Mouse (Mus musculus): ENCODE results near the gene Psmd8. TPM values are rescaled to one million over a fixed set of nuclear protein-coding genes. Genes with fewer than 3 reads are reported as not detected.
"Not testable (repeated sequence)": the region's sequence is repeated elsewhere in the genome, so short reads cannot be mapped to it uniquely, and the experiment has no call there.

Gene Psmd8
- polyA plus RNA-seq, 1 experiment = 178 TPM

- no peaks in the 10 kb centered on the region for H3K36me3 ChIP-seq (ENCODE audit: control insufficient read depth, insufficient read depth, low read length)
- H3K27me3 ChIP-seq (replicated peaks; ENCODE audit: control insufficient read depth, insufficient read depth, low read length) = no peaks in the 10 kb centered on the region
- H3K27ac ChIP-seq (ENCODE audit: insufficient read depth, low read depth, low read length) = no peak overlapping the region
- WGBS = 86% methylated on average over 7 of the region's 7 CpGs
- no peaks in the 10 kb centered on the region for H3K4me1 ChIP-seq (ENCODE audit: control insufficient read depth, insufficient read depth, low read length)
- TF ChIP-seq CTCF (conservative IDR thresholded peaks at IDR 0.05; ENCODE audit: insufficient read depth, insufficient read length, low read depth, low read length) = no peak
- H3K4me3 ChIP-seq (ENCODE audit: insufficient read depth, low read depth, low read length) = no peak overlapping the region
- DNase-seq = no peak
Observed at GRCm38 (mm10) chr7:29146625-29147367, 33.7 kb downstream of the Psmd8 start.

DNA sequence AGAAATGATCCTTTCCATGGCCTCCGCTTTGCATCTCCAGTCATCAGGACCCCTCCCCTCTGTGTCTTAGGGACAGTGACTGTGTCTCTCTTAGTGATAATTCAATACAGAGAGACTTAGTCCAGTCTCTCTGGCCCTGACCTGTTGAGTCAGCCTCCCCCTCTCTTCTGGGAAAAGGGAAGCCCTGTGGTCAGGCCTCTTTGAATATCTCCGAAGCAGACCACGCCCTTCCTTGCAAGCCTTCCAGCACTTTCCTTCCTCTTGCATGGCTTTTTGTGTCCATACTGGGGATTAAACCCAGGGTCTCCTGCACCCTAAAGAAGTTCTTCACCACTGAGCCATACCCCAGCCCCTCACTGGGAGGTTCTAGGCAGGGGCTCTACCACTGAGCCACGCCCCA, 36.5 kb downstream of the Psmd8 start:
- DNase-seq = no peak
- no peak for TF ChIP-seq POLR2A (IDR thresholded peaks at IDR 0.05; ENCODE audit: low read depth, low read length)
- no peak for TF ChIP-seq CTCF (conservative IDR thresholded peaks at IDR 0.05; ENCODE audit: insufficient read depth, insufficient read length, low read depth, low read length)
- H3K4me1 ChIP-seq (ENCODE audit: control insufficient read depth, insufficient read depth, low read length) = no peaks in the 10 kb centered on the region
- H3K27ac ChIP-seq (ENCODE audit: insufficient read depth, low read depth, low read length) = no peak overlapping the region
- H3K27me3 ChIP-seq (replicated peaks; ENCODE audit: control insufficient read depth, insufficient read depth, low read length) = no peaks in the 10 kb centered on the region
- 83% methylated on average over 4 of the region's 4 CpGs for WGBS
- H3K4me3 ChIP-seq (ENCODE audit: insufficient read depth, low read depth, low read length) = no peak overlapping the region
- no peaks in the 10 kb centered on the region for H3K36me3 ChIP-seq (ENCODE audit: control insufficient read depth, insufficient read depth, low read length)

DNA sequence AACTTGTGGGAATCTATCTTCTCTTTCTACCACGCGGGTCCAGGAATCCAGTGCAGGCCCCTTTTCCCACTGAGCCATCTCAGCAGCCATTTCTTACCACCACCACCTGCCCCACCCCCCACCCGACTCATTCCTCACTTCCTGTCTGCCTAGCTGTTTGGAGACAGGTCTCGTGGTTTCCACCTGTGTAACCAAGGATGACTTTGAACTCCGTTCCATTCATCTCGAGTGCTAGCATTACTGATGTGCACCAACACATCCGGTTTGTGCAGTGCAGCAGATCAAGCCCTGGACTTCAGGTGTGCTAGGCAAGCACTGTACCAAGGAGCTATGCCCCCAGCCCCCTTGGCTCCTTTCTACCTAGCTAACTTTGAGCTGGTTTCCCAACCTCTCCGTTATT, 39.1 kb downstream of the Psmd8 start:
- no peaks in the 10 kb centered on the region for H3K27me3 ChIP-seq (replicated peaks; ENCODE audit: control insufficient read depth, insufficient read depth, low read length)
- DNase-seq = no peak
- H3K27ac ChIP-seq (ENCODE audit: insufficient read depth, low read depth, low read length) = no peak overlapping the region
- no peak for TF ChIP-seq POLR2A (IDR thresholded peaks at IDR 0.05; ENCODE audit: low read depth, low read length)
- no peak for TF ChIP-seq CTCF (conservative IDR thresholded peaks at IDR 0.05; ENCODE audit: insufficient read depth, insufficient read length, low read depth, low read length)
- 74% methylated on average over 8 of the region's 8 CpGs for WGBS
- no peaks in the 10 kb centered on the region for H3K4me1 ChIP-seq (ENCODE audit: control insufficient read depth, insufficient read depth, low read length)
- H3K4me3 ChIP-seq (ENCODE audit: insufficient read depth, low read depth, low read length) = no peak overlapping the region
- H3K36me3 ChIP-seq (ENCODE audit: control insufficient read depth, insufficient read depth, low read length) = no peaks in the 10 kb centered on the region

DNA sequence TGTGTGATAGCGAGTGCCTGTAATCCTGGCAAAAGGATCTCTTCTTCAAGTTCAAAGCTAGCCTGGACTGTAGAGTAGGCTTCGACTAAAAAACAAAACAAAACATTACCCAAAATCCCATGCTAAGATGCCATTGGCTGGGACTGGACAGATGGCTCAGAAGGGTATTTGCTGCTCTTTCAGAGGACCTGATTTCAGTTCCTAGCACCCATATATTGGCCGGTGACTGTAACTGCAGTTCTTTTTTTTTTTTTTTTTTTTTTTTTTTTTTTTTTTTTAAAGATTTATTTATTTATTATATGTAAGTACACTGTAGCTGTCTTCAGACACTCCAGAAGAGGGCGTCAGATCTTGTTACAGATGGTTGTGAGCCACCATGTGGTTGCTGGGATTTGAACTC, 41.3 kb downstream of the Psmd8 start:
- not testable (repeated sequence) for H3K4me3 ChIP-seq (ENCODE audit: insufficient read depth, low read depth, low read length); DNase-seq; H3K27ac ChIP-seq (ENCODE audit: insufficient read depth, low read depth, low read length); H3K27me3 ChIP-seq (replicated peaks; ENCODE audit: control insufficient read depth, insufficient read depth, low read length); H3K4me1 ChIP-seq (ENCODE audit: control insufficient read depth, insufficient read depth, low read length); H3K36me3 ChIP-seq (ENCODE audit: control insufficient read depth, insufficient read depth, low read length)
- WGBS = 93% methylated on average over 3 of the region's 4 CpGs

GRCm38 (mm10) chr7:29137429-29137828, 43.1 kb downstream of the Psmd8 start:
- no peak for TF ChIP-seq POLR2A (IDR thresholded peaks at IDR 0.05; ENCODE audit: low read depth, low read length)
- Histone ChIP-seq H3K36me3 (ENCODE audit: control insufficient read depth, insufficient read depth, low read length) (no peaks in the 10 kb centered on the region), H3K27ac (ENCODE audit: insufficient read depth, low read depth, low read length) (no peak overlapping the region), H3K4me3 (ENCODE audit: insufficient read depth, low read depth, low read length) (no peak overlapping the region), H3K27me3 (replicated peaks; ENCODE audit: control insufficient read depth, insufficient read depth, low read length) (no peaks in the 10 kb centered on the region; the same call in 1 of the 2 replicates), H3K4me1 (ENCODE audit: control insufficient read depth, insufficient read depth, low read length) (no peaks in the 10 kb centered on the region)
- DNase-seq = no peak
- WGBS = 51% methylated on average over 16 of the region's 16 CpGs

DNA sequence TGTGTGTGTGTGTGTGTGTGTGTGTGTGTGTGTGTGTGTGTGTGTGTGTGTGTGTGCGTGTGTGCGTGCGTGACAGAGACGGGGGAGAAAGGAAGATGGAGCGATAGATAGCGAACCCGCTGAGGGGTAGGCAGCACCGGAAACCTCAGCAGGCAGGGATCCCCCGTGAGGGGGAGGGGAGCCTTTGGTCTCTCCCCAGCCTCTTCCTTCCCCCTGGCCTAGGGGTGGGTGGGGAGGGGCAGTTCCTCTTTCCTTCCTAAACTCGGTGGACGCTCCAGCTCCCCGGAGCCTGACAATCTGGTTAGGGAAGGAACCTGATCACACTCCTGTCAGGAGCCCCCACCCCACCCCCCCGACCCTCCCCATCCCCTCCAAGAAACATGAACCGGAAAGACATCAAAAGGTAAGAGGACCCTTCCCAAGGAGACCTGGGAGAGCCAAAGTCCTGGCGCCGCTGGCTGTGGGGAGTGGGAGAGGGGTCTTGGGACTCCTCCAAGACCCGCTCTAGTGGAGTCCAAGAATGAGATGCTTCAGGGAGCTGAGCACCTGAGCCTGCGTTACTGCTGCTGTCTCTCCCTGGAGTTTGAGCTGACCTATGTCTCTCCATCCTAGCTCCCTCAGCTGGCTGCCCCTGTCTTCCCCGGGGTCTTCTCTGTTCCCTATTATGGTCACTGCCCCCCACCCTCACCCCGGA, 45.7 kb downstream of the Psmd8 start, which contains the start of gene Rasgrp4:
Gene Rasgrp4 (plus strand): TSS at position 159 of the 694 bp plus-strand sequence.
- Histone ChIP-seq H3K27ac (ENCODE audit: insufficient read depth, low read depth, low read length) (no peak within 1 kb of the TSS), H3K27me3 (replicated peaks; ENCODE audit: control insufficient read depth, insufficient read depth, low read length) (no peaks in the 10 kb centered on the region; the same call in 1 of the 2 replicates), H3K4me3 (ENCODE audit: insufficient read depth, low read depth, low read length) (peak within 1 kb of the TSS; percentile 13; the same call in 1 of the 2 replicates), H3K36me3 (ENCODE audit: control insufficient read depth, insufficient read depth, low read length) (no peaks in the 10 kb centered on the region), H3K4me1 (ENCODE audit: control insufficient read depth, insufficient read depth, low read length) (no peaks in the 10 kb centered on the region)
- TF ChIP-seq CTCF (conservative IDR thresholded peaks at IDR 0.05; ENCODE audit: insufficient read depth, insufficient read length, low read depth, low read length) (no peak), POLR2A (IDR thresholded peaks at IDR 0.05; ENCODE audit: low read depth, low read length) (no peak)
- under 1% methylated on average over 13 of the region's 20 CpGs for WGBS
- DNase-seq = peak; percentile 34

DNA sequence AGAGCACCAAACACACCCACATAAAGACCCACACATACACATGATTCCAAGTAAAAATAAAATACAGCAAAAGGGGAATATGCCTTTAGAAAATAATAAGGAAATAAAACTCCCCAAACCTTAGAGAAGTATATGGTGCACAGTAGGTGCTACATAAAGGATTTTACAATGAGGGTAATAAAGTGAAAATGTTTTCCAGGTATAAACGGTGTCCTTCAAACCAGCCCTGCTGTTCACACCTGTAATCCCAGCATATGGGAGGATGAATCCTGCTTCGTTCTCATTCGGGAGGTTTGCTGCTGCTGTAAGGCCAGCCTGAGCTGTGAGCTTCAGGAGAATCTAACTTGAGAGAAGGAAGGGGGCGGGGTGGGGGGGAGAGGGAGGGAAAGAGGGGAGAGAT, 46.3 kb downstream of the Psmd8 start:
- no peaks in the 10 kb centered on the region; the same call in 1 of the 2 replicates for H3K27me3 ChIP-seq (replicated peaks; ENCODE audit: control insufficient read depth, insufficient read depth, low read length)
- TF ChIP-seq CTCF (conservative IDR thresholded peaks at IDR 0.05; ENCODE audit: insufficient read depth, insufficient read length, low read depth, low read length) (no peak), POLR2A (IDR thresholded peaks at IDR 0.05; ENCODE audit: low read depth, low read length) (no peak)

More for the DNA sequence above, 46.3 kb downstream of the Psmd8 start:
- Histone ChIP-seq H3K4me1 (ENCODE audit: control insufficient read depth, insufficient read depth, low read length) (no peaks in the 10 kb centered on the region), H3K27ac (ENCODE audit: insufficient read depth, low read depth, low read length) (no peak overlapping the region), H3K4me3 (ENCODE audit: insufficient read depth, low read depth, low read length) (no peak overlapping the region), H3K36me3 (ENCODE audit: control insufficient read depth, insufficient read depth, low read length) (no peaks in the 10 kb centered on the region)
- DNase-seq = no peak
- 20% methylated on average over 3 of the region's 4 CpGs for WGBS
